Mouse (Mus musculus) hindbrain, embryonic 10.5 days (tissue): ENCODE data around the gene Glipr2. TPM values are rescaled to one million over a fixed set of nuclear protein-coding genes. Genes with fewer than 3 reads are reported as not detected.
A peak's percentile ranks its signal among the peaks of the same experiment; 100 is the strongest.

ENCODE experiments used
- DNase-seq: peaks from one replicate; pipeline ENCODE4 v3.0.0-alpha.2; 2017; ENCODE audit warnings: low spot score
- H3K27ac ChIP-seq: fragments of 300-500 bp; sonication (generic); 2 replicates; pipeline ENCODE4 v1.5.1; 2016; ENCODE audit warnings: mild to moderate bottlenecking, moderate library complexity
- H3K27me3 ChIP-seq: fragments of 300-500 bp; sonication (generic); 2 replicates; pipeline ENCODE4 v1.6.1; 2016; ENCODE audit warnings: mild to moderate bottlenecking; ENCODE audit not compliant: poor library complexity, insufficient read depth, severe bottlenecking
- H3K36me3 ChIP-seq: fragments of 300-500 bp; sonication (generic); 2 replicates; pipeline ENCODE4 v1.6.1; 2016; ENCODE audit warnings: mild to moderate bottlenecking, moderate library complexity
- H3K4me1 ChIP-seq: fragments of 300-500 bp; sonication (generic); replicated peaks from 2 replicates; pipeline ENCODE4 v1.6.1; 2016; ENCODE audit warnings: mild to moderate bottlenecking
- H3K4me3 ChIP-seq: fragments of 300-500 bp; sonication (generic); 2 replicates; pipeline ENCODE4 v1.5.1; 2016; ENCODE audit warnings: mild to moderate bottlenecking, moderate library complexity
- H3K9me3 ChIP-seq: fragments of 300-500 bp; sonication (generic); 2 replicates; pipeline ENCODE4 v1.6.1; 2016; ENCODE audit warnings: mild to moderate bottlenecking, moderate library complexity
- WGBS: fragments of 180-500 bp; shearing (Covaris S2); methylation state at CpG from one replicate; pipeline ENCODE4 v1.1.7; 2016; 5-methylcytosine and 5-hydroxymethylcytosine counted together
- polyA plus RNA-seq: library from polyadenylated mRNA; unstranded; fragments of >200 nt; fragmentation: Nextera tagmentation; extraction: Ambion mirVana; gene quantifications from 2 replicates; pipeline ENCODE4 v1.2.1, GENCODE M21; 2016

Gene Glipr2
- polyA plus RNA-seq, 1 experiment from 2014 or later, result 84.9 TPM

DNA sequence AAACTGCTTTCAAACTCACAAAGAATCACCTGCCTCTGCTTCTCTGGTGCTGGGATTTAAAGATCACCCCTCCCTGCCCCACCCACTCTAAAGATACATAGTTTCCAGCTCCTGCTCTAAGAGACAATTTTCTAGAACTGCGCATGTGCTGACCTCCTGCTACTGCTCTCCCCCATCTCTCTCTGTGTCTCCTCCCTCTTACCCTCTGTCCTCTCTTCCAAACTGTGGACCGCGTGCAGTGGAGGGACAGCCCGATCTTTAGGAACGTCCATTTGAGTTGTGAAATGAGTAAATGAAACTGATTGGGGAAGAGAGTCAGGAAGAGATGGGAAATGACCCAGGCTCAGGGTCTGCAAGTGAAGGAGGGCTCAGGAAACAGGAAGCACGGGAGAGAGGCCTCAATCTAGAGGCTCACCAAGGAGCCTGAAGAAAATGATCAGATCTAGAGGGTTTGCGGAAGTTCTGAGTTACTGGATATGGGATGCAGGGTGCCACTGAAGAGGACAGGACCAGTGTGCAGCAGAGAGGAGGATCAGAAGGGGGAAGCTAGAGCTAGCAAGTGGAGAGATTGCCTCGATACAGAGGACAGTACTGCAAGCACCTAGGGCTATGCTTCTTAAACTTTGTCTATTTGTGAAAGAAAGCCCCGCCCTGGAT is 2.5 kb downstream of the Glipr2 start:
- peaks cover 39% of the 10 kb centered on the region for H3K4me1 ChIP-seq
- DNase-seq, result no peak
- no peak overlapping the region for H3K27ac ChIP-seq
- H3K9me3 ChIP-seq, result no peaks in the 10 kb centered on the region
- H3K36me3 ChIP-seq, result no peaks in the 10 kb centered on the region
- H3K27me3 ChIP-seq, result peaks cover 43% of the 10 kb centered on the region
- H3K4me3 ChIP-seq, result peak overlapping the region; percentile 16; the same call in 1 of the 2 replicates
- WGBS, result 70% methylated on average over 9 of the region's 9 CpGs

DNA sequence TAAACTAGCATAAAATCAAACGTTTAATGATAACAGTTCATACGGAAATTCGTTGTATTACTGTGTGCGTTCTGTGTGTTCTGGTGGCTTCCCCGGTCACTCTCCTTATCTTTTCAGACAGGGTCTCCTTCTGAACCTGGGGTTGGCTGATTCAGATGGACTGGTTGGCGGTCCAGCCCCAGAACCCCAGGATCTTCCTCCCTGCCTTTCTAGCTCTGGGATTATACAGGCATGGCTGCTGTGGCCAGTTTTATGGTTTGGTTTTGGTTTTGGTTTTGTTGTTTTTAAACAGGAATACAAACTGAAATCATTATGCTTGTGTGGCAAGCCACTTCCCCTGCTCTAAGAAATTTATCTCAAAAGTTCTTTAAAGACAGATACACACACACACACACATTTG is 3.0 kb downstream of the Glipr2 start:
- 91% methylated on average over 6 of the region's 6 CpGs for WGBS
- Histone ChIP-seq H3K27ac (no peak overlapping the region), H3K4me3 (no peak overlapping the region), H3K4me1 (peaks cover 44% of the 10 kb centered on the region), H3K9me3 (no peaks in the 10 kb centered on the region), H3K27me3 (peaks cover 43% of the 10 kb centered on the region), H3K36me3 (no peaks in the 10 kb centered on the region)
- DNase-seq, result no peak

DNA sequence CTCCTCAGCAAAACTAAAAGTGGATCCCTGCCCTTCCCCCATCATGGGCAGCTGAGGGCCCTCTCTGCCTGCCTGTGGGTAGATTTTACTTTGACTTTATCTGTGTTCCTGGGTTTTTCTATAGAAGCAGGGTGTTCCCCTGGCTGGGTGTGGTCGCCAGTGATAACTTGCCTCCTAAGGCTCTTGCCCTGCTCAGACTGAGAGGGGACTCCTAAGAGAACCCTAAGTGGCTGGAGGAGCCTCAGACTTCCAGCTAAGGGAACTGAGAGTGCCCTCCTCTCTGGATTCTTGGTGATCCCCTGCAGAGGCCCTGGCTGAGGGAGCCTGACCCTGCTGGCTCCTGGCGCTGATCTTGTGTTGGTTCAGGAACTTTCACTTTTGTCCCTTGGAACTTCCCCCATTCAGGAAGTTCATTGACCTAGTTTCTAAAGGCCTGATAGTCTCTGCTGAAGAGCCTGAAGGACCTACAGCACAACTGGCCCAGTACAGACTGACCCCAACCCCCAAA is 7.2 kb downstream of the Glipr2 start:
- 53% methylated on average over 2 of the region's 2 CpGs for WGBS
- Histone ChIP-seq H3K4me1 (peaks cover 47% of the 10 kb centered on the region), H3K27me3 (peaks cover 28% of the 10 kb centered on the region), H3K9me3 (no peaks in the 10 kb centered on the region), H3K27ac (peak overlapping the region; percentile 64; the same call in 1 of the 2 replicates), H3K4me3 (no peak overlapping the region), H3K36me3 (no peaks in the 10 kb centered on the region)
- DNase-seq, result no peak

DNA sequence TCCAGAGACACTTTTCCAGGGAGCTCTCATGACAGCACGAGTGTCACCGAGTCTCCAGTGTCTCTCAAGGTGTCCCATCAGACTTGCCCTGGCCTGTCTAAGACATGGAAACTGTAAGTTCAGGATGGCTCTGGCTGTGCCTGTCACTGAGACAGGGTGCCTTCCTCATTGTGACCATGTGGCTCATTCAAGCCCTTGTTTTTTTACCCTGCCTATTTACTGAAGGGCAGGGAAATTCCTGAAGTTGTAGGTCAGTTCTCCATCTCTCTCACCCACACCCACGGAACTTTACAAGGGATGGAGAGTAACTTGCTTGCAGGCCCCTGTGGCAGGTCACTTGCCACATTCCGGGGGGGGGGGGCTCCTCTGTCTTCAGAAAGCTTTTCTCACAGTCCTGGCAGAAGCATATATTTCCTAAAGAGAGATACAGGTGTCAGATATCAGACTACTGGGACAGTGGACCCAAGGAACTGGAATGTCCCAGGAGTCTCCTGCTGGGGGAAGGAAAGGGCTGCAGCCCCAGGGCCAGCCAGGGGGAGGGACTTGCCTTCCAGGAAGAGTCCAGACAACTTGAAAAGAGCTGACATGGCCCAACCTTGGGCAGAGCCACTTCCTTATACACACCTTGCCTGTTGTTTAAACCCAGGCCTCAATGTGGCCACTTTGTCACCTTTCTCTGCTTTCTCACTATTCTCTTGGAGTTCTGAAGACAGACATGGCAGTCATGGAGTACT is 7.9 kb downstream of the Glipr2 start:
- no peak overlapping the region for H3K4me3 ChIP-seq
- peaks cover 25% of the 10 kb centered on the region for H3K27me3 ChIP-seq
- no peaks in the 10 kb centered on the region for H3K36me3 ChIP-seq
- peaks cover 48% of the 10 kb centered on the region for H3K4me1 ChIP-seq
- 51% methylated on average over 4 of the region's 4 CpGs for WGBS
- no peaks in the 10 kb centered on the region for H3K9me3 ChIP-seq
- peak overlapping the region; percentile 64 for H3K27ac ChIP-seq
- DNase-seq, result no peak

DNA sequence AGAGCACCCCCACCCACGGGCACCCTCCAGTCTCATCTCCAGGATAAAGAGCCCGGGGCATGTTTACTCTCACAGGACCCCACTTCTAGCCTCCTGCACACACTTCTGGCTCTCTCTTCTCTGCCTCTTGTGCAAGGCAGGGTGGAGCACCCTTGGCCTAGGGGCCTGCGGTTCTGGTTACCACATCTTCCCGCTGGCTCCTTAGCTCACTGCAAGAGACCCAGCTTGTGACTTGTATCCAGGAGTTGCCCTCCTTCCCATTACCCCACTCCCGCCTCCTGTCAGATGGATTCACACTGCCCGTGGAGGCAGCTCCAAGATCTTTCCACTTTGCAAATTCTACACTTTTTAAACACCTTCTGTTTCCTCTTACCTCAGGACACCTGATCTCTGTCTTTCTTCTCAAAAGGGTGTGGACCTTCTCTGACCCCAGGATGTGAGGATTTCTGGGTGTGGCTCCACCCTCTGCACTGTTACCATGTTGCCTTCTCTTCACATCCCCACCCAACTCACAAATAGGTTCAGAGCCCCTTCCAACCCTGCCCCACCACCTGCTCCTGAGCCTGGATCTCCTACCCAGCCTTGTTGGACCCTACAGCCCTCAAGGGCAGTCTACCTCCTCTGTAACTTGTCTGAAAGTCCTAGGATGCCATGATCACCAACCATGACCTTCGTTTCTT is 8.8 kb downstream of the Glipr2 start:
- DNase-seq, result no peak
- Histone ChIP-seq H3K4me3 (no peak overlapping the region), H3K27ac (0 out of 2 replicates have a peak overlapping the region, but pooled peaks have one; percentile 35), H3K36me3 (0 out of 2 replicates have a peak, but pooled peaks cover 3% of the 10 kb centered on the region), H3K9me3 (no peaks in the 10 kb centered on the region), H3K27me3 (peaks cover 26% of the 10 kb centered on the region), H3K4me1 (peaks cover 57% of the 10 kb centered on the region)
- 84% methylated on average over 7 of the region's 7 CpGs for WGBS

DNA sequence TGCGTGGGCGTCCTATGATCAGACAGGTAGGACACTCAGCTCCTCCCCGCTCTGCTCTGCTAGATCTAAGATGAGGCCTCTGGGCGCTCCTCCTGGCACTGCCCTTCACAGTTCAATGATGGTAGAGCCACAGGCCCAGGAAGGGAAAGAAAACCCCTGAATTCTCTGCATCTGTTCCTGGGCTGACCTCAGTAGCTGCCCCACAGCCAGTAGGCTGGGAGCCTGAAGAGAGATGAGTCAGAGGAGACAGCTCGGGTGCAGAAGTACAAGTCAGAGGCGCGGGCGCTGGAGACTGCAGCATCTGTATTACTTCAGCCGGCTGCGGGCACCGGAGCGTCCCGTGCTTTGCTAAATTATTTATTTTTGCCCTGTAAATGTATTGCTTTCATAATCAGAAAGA is 11.4 kb downstream of the Glipr2 start:
- H3K9me3 ChIP-seq, result no peaks in the 10 kb centered on the region
- H3K27me3 ChIP-seq, result peaks cover 25% of the 10 kb centered on the region
- no peak overlapping the region for H3K4me3 ChIP-seq
- WGBS, result 45% methylated on average over 13 of the region's 13 CpGs
- DNase-seq, result no peak
- peak overlapping the region; percentile 59; the same call in 1 of the 2 replicates for H3K27ac ChIP-seq
- H3K36me3 ChIP-seq, result 0 out of 2 replicates have a peak, but pooled peaks cover 3% of the 10 kb centered on the region
- H3K4me1 ChIP-seq, result peaks cover 76% of the 10 kb centered on the region

DNA sequence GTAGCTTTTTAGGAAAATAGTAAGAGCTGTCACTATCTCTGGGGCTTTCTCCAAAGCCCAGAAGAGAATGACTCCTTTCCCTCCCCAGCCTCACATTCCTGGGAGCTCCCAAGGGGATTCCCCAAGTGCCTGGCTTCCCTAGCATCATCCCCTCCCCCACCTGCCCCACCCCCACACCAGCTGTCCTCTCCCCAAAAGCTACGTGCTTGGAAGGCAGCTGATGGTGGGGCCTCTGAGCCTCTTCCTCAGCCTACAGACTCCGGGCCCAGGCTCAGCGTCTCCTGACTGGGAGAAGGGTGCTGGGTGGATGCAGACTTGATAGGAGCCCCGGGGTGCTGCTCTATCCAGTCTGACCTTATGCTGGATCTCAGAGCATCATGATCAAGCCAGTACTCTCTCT is 12.2 kb downstream of the Glipr2 start:
- Histone ChIP-seq H3K4me3 (no peak overlapping the region), H3K27me3 (peaks cover 22% of the 10 kb centered on the region), H3K27ac (peak overlapping the region; percentile 75), H3K9me3 (no peaks in the 10 kb centered on the region), H3K36me3 (0 out of 2 replicates have a peak, but pooled peaks cover 3% of the 10 kb centered on the region), H3K4me1 (peaks cover 73% of the 10 kb centered on the region)
- 13% methylated on average over 4 of the region's 4 CpGs for WGBS
- DNase-seq, result peak; percentile 62

DNA sequence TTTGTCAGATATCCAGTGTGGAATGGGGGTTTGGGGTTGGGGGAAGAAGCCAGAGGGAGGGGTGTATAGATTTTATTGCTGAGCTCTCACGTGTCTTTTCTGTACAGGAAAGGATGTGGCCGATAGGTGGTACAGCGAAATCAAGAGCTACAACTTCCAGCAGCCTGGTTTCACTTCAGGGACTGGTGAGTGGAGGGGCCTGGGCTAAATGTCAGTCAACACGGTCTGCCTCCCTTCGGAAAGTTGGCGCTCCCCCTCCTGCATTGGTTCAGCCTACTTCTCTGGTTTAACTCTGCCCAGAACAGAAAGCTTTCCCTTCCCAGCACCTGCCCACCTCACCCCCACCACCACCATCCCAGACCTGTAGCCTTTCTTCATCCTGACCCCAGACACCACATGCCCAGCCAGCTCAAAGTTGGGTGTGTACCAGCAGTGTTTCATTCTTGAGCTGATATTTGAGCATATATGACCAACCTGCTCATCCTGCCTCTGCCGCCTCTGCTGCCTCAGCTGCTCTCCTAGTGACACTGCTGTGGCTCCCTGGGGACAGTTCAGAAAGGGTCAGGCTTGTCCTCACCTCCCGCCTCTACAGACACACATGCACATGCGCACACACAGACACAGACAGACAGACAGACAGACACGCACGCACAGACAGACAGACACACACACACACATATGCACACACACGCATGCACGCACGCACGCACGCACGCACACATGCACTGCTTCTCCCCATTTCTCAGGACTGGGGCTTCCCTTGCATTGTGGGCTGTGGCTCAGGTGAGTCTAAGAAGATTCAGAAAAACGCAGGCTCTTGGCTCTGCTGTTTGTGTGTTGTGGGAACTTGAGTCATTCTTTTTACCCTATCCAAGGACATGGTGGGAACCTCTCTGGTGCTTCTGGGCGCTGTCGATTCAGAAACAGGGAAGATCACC is 13.5 kb downstream of the Glipr2 start:
- 79% methylated on average over 20 of the region's 20 CpGs for WGBS
- H3K27ac ChIP-seq, result peak overlapping the region; percentile 75; the same call in 1 of the 2 replicates
- no peak overlapping the region for H3K4me3 ChIP-seq
- peaks cover 22% of the 10 kb centered on the region for H3K27me3 ChIP-seq
- no peak for DNase-seq
- peaks cover 60% of the 10 kb centered on the region for H3K4me1 ChIP-seq
- 0 out of 2 replicates have a peak, but pooled peaks cover 3% of the 10 kb centered on the region for H3K36me3 ChIP-seq
- H3K9me3 ChIP-seq, result no peaks in the 10 kb centered on the region

DNA sequence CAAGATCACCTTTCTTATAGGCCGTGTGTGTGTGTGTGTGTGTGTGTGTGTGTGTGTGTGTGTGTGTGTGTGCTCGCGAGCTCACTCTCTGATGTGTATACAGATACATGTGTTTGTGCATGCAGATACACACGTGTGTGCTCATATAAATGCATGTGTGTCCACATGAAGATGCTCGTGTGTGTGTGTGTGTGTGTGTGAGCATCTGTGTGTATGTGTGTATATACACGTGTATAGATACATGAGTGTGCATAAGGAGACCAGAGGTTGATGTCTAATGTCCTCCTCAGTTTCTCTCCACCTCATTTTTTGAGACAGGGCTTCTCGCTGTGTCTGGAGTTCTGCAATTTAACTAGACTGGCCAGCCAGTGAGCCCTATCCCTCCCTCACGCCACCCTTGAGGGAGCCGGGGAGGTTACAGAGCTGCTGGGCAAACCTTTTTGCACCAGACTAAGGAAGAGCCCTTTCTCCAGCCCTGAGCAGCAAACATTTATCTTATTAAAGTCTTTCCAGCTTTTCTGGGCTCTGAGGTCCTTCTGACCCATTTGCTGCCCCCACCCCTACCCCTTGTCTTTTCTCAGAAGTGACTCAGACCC is 14.4 kb downstream of the Glipr2 start:
- Histone ChIP-seq H3K27me3 (peaks cover 22% of the 10 kb centered on the region), H3K36me3 (0 out of 2 replicates have a peak, but pooled peaks cover 3% of the 10 kb centered on the region), H3K9me3 (no peaks in the 10 kb centered on the region), H3K4me3 (peak overlapping the region; percentile 29; the same call in 1 of the 2 replicates), H3K4me1 (peaks cover 57% of the 10 kb centered on the region), H3K27ac (peak overlapping the region; percentile 81)
- no peak for DNase-seq
- WGBS, result 68% methylated on average over 9 of the region's 9 CpGs

DNA sequence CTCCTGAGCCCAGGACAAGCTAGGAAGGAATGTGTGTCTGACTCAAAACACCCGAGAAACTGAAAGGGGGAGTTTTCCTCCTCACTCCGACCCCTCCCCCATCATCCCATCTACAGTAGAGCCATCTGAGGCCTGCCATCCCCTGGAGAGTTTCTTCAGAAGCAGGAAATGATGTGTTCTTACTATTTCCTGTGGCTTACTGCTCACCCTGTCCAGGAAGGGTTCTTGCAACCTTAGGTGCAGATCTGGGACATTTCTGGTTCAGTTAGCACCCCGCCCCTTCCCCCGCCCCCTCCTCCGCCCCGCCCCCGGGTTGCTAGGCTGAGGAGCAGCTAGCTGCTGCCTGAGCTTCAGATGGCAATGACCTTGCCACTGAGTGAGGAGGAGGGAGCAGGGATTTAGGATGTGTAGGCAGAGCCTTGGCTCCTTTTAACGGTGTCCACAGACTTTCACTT is 15.0 kb downstream of the Glipr2 start:
- WGBS, result 6% methylated on average over 8 of the region's 8 CpGs
- Histone ChIP-seq H3K27ac (peak overlapping the region; percentile 81), H3K27me3 (peaks cover 27% of the 10 kb centered on the region), H3K36me3 (0 out of 2 replicates have a peak, but pooled peaks cover 3% of the 10 kb centered on the region), H3K9me3 (no peaks in the 10 kb centered on the region), H3K4me1 (peaks cover 58% of the 10 kb centered on the region), H3K4me3 (peak overlapping the region; percentile 29)
- peak; percentile 80 for DNase-seq

DNA sequence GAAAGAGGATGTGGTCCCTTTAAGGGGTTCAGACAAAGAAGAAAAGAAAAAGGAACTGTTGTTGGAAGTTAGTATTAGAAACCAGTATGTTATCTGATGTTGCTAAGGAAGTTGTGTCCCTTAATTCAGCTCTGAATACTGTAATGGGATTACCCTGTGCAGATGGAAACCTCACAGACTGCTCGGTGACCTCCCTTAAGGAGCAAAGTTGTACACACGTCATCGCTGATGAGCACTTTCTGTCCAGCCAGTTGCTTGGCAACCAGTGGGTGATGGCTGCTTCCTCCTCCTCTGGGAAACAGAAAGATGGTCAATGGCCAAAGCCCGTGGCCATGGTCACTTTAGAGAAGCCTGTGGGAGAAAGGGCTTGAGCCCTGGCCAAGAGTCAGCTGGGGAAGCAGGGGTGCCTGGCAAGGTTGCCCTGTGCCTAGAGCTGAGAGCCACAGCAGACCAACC is 16.4 kb downstream of the Glipr2 start:
- Histone ChIP-seq H3K36me3 (0 out of 2 replicates have a peak, but pooled peaks cover 3% of the 10 kb centered on the region), H3K9me3 (no peaks in the 10 kb centered on the region), H3K27me3 (peaks cover 22% of the 10 kb centered on the region; the same call in 1 of the 2 replicates), H3K4me3 (no peak overlapping the region), H3K4me1 (peaks cover 58% of the 10 kb centered on the region), H3K27ac (peak overlapping the region; percentile 51; the same call in 1 of the 2 replicates)
- WGBS, result 48% methylated on average over 4 of the region's 4 CpGs
- no peak for DNase-seq
